Mouse (Mus musculus): ENCODE data around the gene Necap2. TPM values are rescaled to one million over a fixed set of nuclear protein-coding genes. Genes with fewer than 3 reads are reported as not detected.

The Necap2 gene
- polyA plus RNA-seq, 1 experiment from 2014 or later, result 79.8 TPM

Other genes starting within 250 kb of the Necap2 start
- gene Padi1, start 232.6 kb downstream of the Necap2 start, polyA plus RNA-seq (2014; fragmentation: Nextera tagmentation; extraction: Ambion mirVana), result 0.09 and 0.39 TPM in 2 replicates
- 13.9 and 22.6 TPM in 2 replicates for gene Padi2, start 172.0 kb downstream of the Necap2 start, polyA plus RNA-seq (2014; fragmentation: Nextera tagmentation; extraction: Ambion mirVana)
- 442 and 499 TPM in 2 replicates for gene Sdhb, start 117.2 kb downstream of the Necap2 start, polyA plus RNA-seq (2014; fragmentation: Nextera tagmentation; extraction: Ambion mirVana)
- gene Atp13a2, start 91.5 kb downstream of the Necap2 start, polyA plus RNA-seq (2014; fragmentation: Nextera tagmentation; extraction: Ambion mirVana), result 26.5 and 39.5 TPM in 2 replicates
- 412 and 476 TPM in 2 replicates for gene Mfap2, start 67.9 kb downstream of the Necap2 start, polyA plus RNA-seq (2014; fragmentation: Nextera tagmentation; extraction: Ambion mirVana)
- gene Crocc, start 17.8 kb downstream of the Necap2 start, polyA plus RNA-seq (2014; fragmentation: Nextera tagmentation; extraction: Ambion mirVana), result 10.3 and 13.2 TPM in 2 replicates
- 0.27 and 0.95 TPM in 2 replicates for gene Spata21, start 10.0 kb upstream of the Necap2 start, polyA plus RNA-seq (2014; fragmentation: Nextera tagmentation; extraction: Ambion mirVana)
- 23.3 and 46.4 TPM in 2 replicates for gene Szrd1, start 61.4 kb upstream of the Necap2 start, polyA plus RNA-seq (2014; fragmentation: Nextera tagmentation; extraction: Ambion mirVana)
- 22.0 and 26.8 TPM in 2 replicates for gene Fbxo42, start 69.6 kb upstream of the Necap2 start, polyA plus RNA-seq (2014; fragmentation: Nextera tagmentation; extraction: Ambion mirVana)
- gene Rsg1, start 135.6 kb upstream of the Necap2 start, polyA plus RNA-seq (2014; fragmentation: Nextera tagmentation; extraction: Ambion mirVana), result 3.6 and 5.0 TPM in 2 replicates
- 6.8 and 7.4 TPM in 2 replicates for gene Arhgef19, start 161.1 kb upstream of the Necap2 start, polyA plus RNA-seq (2014; fragmentation: Nextera tagmentation; extraction: Ambion mirVana)
- 3.7 and 3.9 TPM in 2 replicates for gene Epha2, start 222.9 kb upstream of the Necap2 start, polyA plus RNA-seq (2014; fragmentation: Nextera tagmentation; extraction: Ambion mirVana)

Data from kidney, embryonic 14.5 days (tissue).